Mouse (Mus musculus) adrenal gland, postnatal 10 days (tissue): ENCODE measurements around the gene Mthfd1. TPM values are rescaled to one million over a fixed set of nuclear protein-coding genes. Genes with fewer than 3 reads are reported as not detected.

Experiments used
- DNase-seq: peaks from one replicate; pipeline ENCODE4 v3.0.0; 2021; ENCODE audit warnings: mixed read lengths
- total RNA-seq, 2 experiments: library from RNA; stranded (reverse); gene quantifications; 2 replicates each; pipeline ENCODE4 v1.2.3; 2021

Gene Mthfd1
- total RNA-seq, 2 experiments from 2014 or later = 51.5 to 52.5 TPM

GRCm38 (mm10) chr12:76304199-76304598, 49.1 kb downstream of the Mthfd1 start:
- DNase-seq = no peak

- no peak for DNase-seq
Observed at GRCm38 (mm10) chr12:76305107-76305506, 50.0 kb downstream of the Mthfd1 start.

- DNase-seq = no peak
Observed at GRCm38 (mm10) chr12:76306852-76307561, 51.9 kb downstream of the Mthfd1 start.

- peak; percentile 25 for DNase-seq
Observed at GRCm38 (mm10) chr12:76307964-76308363, 52.9 kb downstream of the Mthfd1 start.

GRCm38 (mm10) chr12:76308436-76308835, 53.3 kb downstream of the Mthfd1 start:
- no peak for DNase-seq

GRCm38 (mm10) chr12:76310007-76310406, 54.9 kb downstream of the Mthfd1 start:
- no peak for DNase-seq

- DNase-seq = no peak
Observed at GRCm38 (mm10) chr12:76310633-76311032, 55.5 kb downstream of the Mthfd1 start.

- no peak for DNase-seq
Observed at GRCm38 (mm10) chr12:76311227-76311626, 56.1 kb downstream of the Mthfd1 start.

- DNase-seq = no peak
Observed at GRCm38 (mm10) chr12:76311951-76312350, 56.9 kb downstream of the Mthfd1 start.

DNA sequence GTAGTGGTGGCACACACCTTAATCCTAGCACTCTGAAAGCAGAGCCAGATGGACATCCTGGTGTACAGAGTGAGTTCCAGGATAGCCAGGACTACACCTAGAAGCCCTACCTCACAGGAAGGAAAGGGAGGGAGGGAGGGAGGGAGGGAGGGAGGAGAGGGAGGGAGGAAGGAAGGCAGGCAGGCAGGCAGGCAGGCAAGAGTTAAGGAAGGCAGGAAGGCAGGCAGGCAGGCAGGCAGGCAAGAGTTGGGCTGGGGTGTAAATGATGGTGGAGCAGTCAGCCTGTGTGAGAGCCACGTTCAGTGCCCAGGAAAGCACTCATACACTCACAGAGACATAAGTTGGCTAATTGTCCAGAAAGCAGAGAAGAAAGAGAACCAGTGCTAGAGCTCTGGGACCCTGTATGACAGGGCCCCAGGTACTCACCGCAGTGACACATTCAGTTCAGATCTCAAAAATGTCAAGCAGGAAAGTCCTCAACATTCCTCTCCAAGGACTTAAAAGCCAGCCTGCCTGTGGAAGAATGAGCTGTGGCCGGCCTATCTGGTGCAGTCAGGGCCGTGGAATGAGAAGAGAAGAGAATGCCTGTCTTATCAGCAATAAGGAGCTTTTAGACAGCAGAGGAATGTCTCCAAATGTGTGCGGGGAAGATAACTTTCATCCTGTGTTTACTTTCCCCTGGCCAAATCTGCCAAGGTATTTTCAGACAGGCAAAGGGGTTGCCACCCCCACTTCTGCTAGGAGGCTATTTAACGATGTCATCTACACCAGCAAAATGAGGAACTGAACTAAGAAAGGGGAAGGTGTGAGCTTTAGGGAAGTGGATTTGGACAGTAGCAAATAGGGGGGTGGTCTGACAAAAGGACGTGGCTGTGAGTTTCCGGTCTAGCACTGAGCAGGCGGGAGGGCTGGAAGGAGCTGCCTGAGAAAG, 63.4 kb downstream of the Mthfd1 start:
- no peak for DNase-seq

GRCm38 (mm10) chr12:76324679-76325431, 69.8 kb downstream of the Mthfd1 start, which contains the start of gene Akap5:
Akap5 (plus strand) TSS chr12:76324891.
- peak; percentile 84 for DNase-seq

- DNase-seq = no peak
Observed at GRCm38 (mm10) chr12:76326437-76327220, 71.5 kb downstream of the Mthfd1 start.

DNA sequence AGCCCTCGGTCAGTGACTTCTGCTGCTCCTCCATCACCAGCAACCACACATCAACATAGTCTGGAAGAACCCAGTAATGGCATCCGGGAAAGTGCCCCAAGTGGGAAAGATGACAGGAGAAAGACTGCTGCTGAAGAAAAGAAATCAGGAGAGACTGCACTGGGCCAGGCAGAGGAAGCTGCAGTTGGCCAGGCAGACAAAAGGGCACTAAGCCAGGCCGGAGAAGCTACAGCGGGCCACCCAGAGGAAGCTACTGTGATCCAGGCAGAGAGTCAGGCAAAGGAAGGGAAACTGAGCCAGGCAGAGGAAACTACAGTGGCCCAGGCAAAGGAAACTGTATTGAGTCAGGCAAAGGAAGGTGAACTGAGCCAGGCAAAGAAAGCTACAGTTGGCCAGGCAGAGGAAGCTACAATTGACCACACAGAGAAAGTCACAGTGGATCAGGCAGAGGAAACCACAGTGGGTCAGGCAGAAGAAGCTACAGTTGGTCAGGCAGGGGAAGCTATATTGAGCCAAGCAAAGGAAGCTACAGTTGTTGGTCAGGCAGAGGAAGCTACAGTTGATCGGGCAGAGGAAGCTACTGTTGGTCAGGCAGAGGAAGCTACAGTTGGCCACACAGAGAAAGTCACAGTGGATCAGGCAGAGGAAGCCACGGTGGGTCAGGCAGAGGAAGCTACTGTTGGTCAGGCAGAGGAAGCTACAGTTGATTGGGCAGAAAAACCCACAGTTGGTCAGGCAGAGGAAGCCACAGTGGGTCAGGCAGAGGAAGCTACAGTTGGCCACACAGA, 73.7 kb downstream of the Mthfd1 start:
- DNase-seq = no peak

GRCm38 (mm10) chr12:76333688-76334087, 78.6 kb downstream of the Mthfd1 start:
- no peak for DNase-seq

GRCm38 (mm10) chr12:76335641-76336040, 80.5 kb downstream of the Mthfd1 start:
- no peak for DNase-seq

DNA sequence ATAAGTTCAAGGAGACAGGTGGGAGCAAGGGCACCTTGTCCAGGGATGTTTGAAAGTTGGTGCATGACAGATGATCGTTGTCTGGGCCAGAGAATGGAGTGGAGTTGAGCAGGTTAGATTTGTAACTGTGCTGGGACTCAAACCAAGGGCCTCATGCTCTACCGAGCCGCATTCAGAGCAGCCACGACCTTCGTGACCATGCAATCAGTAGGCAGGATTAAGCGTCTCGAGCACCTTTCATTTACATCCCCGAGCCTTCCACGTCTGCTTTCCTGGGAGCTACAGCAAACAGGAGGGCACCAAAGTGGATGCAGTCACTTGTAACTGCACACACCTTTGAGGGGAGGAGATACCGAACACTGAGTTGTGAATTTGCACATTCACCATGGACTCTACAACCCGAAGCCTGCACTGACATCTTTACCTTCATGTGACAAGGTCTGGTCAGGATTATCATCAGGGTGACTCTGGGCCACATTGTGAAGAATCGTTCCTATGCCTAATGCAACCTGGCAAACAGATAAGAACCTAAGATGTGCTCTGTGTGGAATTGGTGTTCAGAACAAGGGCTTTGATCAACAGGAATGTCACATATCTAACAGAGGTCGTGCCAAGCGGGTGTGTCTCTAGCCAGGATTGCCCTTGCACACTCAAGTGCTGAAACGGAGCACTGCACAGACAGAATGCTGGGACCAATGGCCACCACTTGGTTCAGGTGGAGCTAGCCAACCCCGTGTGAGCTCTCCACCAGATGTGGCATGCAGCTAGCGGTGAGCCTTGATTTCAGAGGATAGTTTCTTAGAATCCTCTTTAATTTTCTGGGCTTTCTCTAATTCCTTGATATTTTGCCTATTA, 81.2 kb downstream of the Mthfd1 start:
- DNase-seq = no peak

DNA sequence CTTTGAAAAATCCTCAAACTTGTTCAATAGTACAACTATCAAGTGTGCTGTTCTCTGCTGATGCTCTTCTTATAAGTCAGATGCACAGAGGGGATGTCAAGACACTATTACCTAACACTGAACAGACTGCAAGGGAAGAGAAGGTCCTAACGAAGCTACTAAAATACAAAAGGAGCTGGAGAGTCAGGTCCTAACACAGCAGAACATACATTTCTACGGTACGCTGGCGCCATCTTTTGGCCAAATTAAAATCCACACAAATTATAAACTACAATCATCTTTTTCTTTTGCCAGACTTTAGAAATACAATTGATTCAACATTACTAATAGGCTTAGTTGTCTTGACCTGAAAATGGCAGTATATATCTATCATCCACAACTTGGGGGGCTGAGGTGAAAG, 86.0 kb downstream of the Mthfd1 start:
- peak; percentile 73 for DNase-seq

DNA sequence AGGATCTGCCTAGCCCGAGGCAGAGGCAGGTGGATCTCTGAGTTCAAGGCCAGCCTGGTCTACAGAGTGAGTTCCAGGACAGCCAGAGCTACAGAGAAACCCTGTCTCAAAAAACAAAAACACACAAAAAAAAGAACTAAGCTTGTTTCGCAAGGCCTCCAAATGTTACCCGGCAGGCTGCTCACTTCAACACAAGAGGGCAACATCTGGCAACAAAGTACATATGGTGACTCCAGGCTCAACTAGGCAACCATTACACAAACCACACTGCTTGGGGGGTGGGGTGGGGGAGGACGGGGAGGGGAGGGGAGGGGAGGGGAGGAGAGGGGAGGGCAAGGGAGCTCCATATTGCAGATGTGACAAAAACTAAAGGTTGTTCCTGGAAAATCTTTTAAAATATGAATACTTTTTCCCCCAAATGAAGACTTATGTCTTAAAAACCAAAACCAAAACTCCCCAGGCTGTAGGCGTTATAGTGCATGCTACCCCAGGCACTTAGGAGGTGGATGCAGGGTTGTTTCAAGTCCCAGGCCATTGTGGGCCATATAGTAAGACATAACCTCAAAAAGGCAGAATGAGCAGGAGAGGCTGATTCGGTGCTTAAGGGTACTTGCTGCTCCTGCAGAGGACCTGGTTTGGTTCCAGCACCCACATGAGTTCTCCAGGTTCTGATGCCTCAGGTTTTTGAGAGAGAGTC, 90.8 kb downstream of the Mthfd1 start:
- DNase-seq = peak; percentile 24

DNA sequence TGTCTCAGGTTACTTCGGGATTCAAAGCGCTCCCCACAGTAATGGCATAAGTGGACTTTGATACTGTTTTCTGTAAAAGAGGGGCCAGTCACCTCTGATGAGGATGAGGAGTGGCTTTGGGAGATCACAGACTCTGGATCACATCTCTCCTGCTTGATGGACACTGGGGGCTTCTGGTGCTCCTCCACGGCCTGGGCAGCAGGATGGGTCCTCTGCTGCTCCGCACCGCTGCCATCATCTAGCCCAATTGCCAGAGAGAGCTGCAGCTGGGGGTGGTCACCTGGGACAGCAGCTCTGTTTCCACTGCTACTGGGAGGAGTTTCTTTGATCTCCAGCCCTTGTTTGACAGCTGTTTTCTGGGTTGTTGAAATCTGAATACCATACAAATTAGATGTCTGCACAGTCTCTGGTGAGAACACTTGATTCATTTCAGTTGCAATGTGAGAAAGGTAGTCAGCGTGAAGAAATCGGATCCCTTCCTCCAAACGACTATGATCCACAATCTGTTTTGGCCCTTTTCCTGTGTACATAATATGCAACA, 94.7 kb downstream of the Mthfd1 start:
- DNase-seq = no peak
